Mouse (Mus musculus) gonadal fat pad, adult 2 months (tissue): ENCODE results near the gene Mapk11. TPM values are rescaled to one million over a fixed set of nuclear protein-coding genes. Genes with fewer than 3 reads are reported as not detected.

Experiments used
- DNase-seq: peaks from one replicate; pipeline ENCODE4 v3.0.0-alpha.2; 2012; ENCODE audit warnings: low read depth
- polyA plus RNA-seq: library from polyadenylated mRNA; depleted of rRNA; stranded (reverse); fragments of >200 nt; gene quantifications from 2 replicates; pipeline ENCODE4 v1.2.3, GENCODE M21; 2012; rRNA removed

Gene Mapk11
- polyA plus RNA-seq, 1 experiment, result 23.8 TPM

DNA sequence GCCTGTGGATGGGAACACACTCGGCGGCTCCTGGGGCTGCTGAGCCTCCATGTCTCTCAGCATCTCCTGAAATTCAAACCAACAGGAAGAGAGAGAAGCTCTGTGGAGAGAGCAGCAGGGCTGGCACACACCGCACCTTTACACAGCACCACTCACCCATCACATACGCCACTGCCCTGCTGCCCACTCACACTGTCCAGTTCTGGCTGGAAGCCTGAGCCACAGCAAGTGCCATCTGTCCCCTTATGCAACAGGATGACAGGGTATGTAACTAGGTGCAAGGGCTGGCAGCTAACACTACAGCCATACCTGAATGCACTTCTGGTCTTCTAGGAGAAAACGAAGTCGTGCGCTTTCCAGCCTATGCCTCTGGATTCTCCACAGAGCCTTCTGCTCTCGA lies 45.0 kb downstream of the Mapk11 start:
- no peak for DNase-seq

DNA sequence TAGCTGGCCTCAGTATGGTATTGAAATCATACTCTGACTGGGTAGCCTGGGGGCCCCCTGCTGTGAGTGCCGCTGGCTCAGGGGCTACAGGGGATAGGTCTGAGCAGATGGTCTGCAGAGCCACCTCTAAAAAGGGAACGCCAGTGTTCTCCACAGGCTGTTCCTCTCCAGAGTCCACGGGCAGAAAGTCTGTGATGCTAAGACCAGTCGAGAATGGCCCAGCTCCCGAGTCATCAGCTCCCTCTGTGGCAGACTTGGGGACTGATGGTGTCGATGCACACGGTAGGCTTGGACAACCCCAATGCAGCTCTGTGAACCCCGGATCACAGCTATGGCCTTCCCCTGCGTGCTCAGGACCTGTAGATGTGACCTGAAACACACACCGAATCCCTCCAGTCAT lies 45.5 kb downstream of the Mapk11 start:
- DNase-seq, result no peak

DNA sequence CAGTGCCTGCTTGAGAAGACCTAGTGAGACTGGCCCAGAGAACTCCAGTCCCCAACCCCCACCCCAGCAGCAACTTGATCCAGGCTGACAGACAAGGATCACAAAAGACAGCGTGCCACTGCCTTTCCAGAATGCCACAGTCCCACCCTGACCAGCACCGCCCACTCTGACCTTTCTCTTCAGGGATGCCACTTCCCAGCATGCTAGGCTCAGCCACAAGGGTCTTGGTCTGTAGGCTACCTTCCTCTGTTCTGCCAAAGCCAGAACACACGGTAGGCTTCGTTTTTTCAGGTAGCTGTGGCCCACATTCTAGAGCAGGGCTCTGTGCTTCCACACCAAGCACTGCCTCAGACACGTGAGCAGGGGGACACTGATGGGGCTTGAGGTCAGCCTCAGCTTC lies 46.8 kb downstream of the Mapk11 start:
- DNase-seq, result no peak

DNA sequence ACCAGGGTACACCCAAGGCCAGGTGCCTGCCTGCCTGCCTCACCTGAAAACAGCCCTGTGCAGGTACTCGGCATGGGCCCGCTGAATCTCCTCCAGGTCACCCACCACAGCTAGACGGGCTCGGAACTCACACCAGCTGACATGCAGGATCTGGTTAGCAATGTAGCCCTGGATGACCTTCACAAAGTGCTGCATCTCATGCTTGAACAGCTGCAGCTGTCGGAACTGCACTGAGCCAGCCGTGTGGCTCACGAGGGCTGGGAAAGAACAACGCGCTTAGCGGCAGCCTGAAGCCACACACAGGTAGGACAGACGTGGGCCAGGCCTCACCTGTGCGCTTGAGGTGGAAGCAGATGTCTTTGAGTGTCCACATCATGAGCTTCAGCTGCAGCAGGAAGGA lies 48.6 kb downstream of the Mapk11 start:
- DNase-seq, result no peak

DNA sequence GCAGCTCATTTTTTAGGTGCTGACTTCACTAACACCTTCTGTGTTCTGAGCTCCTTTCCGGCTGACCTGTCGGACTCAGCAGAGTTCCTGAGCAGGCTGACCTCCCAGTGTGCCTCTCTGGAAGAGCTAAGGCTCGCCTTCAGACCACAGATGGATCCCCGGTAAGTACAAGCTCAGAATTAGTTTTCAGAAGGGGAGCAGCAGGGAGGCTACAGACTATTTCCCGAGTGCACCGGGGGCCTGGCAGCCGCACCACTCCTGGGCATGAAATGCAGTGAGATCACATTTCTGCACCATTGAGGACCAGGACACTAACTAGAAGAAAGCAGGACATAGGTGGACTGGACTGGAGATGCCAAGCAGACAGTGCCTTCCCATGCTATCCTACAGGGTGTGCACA lies 50.8 kb downstream of the Mapk11 start:
- DNase-seq, result no peak

DNA sequence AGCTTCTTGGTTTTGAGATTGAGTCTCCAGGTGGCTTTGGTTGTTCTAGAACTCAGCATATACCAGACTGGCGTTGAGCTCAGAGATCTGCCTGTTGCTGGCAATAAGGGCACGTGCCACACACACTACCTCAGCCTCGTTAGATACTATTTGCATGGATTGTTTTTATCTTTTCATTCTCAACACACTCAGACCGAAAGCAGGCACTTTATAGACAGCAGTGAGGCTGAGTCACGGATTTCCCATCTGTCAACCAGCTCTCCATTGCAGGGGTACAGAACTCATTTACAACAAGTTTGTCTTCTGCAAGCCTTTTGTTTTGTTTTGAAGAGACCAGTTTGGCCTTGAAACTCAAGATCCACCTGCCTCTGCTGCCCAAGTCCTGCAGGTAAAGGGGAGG lies 52.0 kb downstream of the Mapk11 start:
- no peak for DNase-seq

Other genes with a start within 250 kb of the Mapk11 start
- 0.45 and 0.82 TPM in 2 replicates for gene Ttll8, start 195.2 kb downstream of the Mapk11 start, polyA plus RNA-seq
- 0.26 and 0.70 TPM in 2 replicates for gene Mlc1, start 170.6 kb downstream of the Mapk11 start, polyA plus RNA-seq
- 0.11 and 0.15 TPM in 2 replicates for gene Mov10l1, start 166.7 kb downstream of the Mapk11 start, polyA plus RNA-seq
- gene Panx2, start 89.9 kb downstream of the Mapk11 start, polyA plus RNA-seq, result 2.7 and 4.4 TPM in 2 replicates
- 76.4 and 82.8 TPM in 2 replicates for gene Trabd, start 74.5 kb downstream of the Mapk11 start, polyA plus RNA-seq
- 54.2 and 54.5 TPM in 2 replicates for gene Selenoo, start 60.5 kb downstream of the Mapk11 start, polyA plus RNA-seq
- 71.9 and 87.7 TPM in 2 replicates for gene Tubgcp6, start 26.5 kb downstream of the Mapk11 start, polyA plus RNA-seq
- gene Hdac10, start 20.9 kb downstream of the Mapk11 start, polyA plus RNA-seq, result 31.1 and 38.8 TPM in 2 replicates
- 25.2 and 25.3 TPM in 2 replicates for gene Mapk12, start 8.9 kb downstream of the Mapk11 start, polyA plus RNA-seq
- gene Plxnb2, start 31.2 kb upstream of the Mapk11 start, polyA plus RNA-seq, result 98.9 and 119 TPM in 2 replicates
- 12.2 and 13.6 TPM in 2 replicates for gene Dennd6b, start 46.9 kb upstream of the Mapk11 start, polyA plus RNA-seq
- 89.2 and 158 TPM in 2 replicates for gene Ppp6r2, start 61.9 kb upstream of the Mapk11 start, polyA plus RNA-seq
- 127 and 142 TPM in 2 replicates for gene Sbf1, start 165.7 kb upstream of the Mapk11 start, polyA plus RNA-seq
- 0.26 and 0.63 TPM in 2 replicates for gene Adm2, start 173.1 kb upstream of the Mapk11 start, polyA plus RNA-seq
- gene Miox, start 184.8 kb upstream of the Mapk11 start, polyA plus RNA-seq, result 0.23 TPM in 1 of 2 replicates, not detected in the other
- gene Lmf2, start 206.0 kb upstream of the Mapk11 start, polyA plus RNA-seq, result 42.6 and 49.3 TPM in 2 replicates
- 104 and 155 TPM in 2 replicates for gene Ncaph2, start 206.1 kb upstream of the Mapk11 start, polyA plus RNA-seq
- 25.6 and 29.8 TPM in 2 replicates for gene Sco2, start 224.2 kb upstream of the Mapk11 start, polyA plus RNA-seq
- gene Tymp, start 227.4 kb upstream of the Mapk11 start, polyA plus RNA-seq, result 2.3 and 3.1 TPM in 2 replicates
- gene Odf3b, start 229.7 kb upstream of the Mapk11 start, polyA plus RNA-seq, result 12.0 TPM in 2 replicates
- 0.04 and 0.08 TPM in 2 replicates for gene Klhdc7b, start 235.3 kb upstream of the Mapk11 start, polyA plus RNA-seq